Mouse (Mus musculus): Measurements from ENCODE around the gene Ubtfl1.

DNA sequence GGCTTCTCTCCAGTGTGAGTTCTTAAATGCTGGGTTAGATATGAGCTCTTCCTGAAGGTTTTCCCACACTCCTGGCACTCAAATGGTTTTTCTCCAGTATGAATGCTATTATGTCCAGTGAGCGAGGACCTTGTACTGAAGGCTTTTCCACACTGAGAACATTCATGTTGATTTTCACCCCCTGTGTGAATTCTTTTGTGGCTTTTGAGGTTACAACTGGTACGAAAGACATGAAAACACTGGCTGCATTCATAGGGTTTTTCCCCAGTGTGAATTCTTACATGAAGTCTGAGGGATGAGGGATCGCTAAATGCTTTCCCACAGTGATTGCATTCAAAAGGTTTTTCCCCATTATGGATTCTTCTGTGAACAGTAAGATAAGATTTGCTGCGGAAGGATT is 52.3 kb downstream of the Ubtfl1 start:
- TF ChIP-seq CTCF (IDR thresholded peaks at IDR 0.05; ENCODE audit: borderline replicate concordance, control insufficient read depth, extremely low read depth, insufficient read depth, low read length, poor library complexity) (no peak), POLR2A (IDR thresholded peaks at IDR 0.05; ENCODE audit: control insufficient read depth, extremely low read depth, insufficient read depth, low read length, poor library complexity) (no peak)
